Mouse (Mus musculus): ENCODE measurements around the gene Pygo2. TPM values are rescaled to one million over a fixed set of nuclear protein-coding genes. Genes with fewer than 3 reads are reported as not detected.
"Not testable (repeated sequence)": the region's sequence is repeated elsewhere in the genome, so short reads cannot be mapped to it uniquely, and the experiment has no call there.

Gene Pygo2
- polyA plus RNA-seq, 1 experiment from 2014 or later: 7.7 TPM

DNA sequence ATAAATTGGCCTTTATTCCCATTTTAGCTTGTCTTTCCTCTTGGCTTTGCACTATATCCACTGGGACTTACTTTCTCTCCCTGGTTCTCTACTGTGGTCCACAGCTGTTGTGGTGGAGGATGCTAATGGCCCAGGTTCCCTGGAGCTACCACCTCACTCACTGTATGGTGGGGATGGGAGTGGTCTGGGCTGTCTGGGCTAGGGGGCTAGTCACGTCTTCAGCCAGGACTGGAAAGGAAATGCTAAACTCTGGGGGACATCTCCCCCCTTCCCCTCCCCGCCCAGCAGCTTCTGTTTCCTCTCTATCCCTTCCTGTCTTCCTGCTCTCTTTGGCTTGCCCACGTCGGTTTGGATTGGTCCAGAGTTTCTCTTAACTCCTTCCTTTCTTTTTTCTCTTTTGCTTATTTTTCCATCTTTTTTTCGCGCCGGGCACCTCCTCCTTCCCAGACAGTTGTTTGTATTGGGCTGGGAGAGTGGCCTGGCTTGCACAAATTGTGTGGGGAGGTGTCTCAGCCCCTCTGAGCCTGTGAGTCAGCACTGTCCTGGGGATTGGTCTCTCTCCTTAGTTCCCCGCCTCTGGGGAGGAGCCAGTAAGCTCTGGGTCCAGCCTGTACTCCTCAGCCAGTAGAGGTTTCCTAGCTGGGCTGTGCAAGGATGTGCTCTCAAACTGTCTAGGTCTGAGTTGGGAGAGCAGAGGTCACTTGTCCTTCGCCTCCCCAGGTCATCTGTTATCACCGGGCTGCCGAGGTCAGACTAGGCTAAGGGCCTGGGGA lies 8.8 kb upstream of the Pygo2 start:
- no peak overlapping the region; the same call in 1 of the 2 replicates for H3K4me3 ChIP-seq (ENCODE audit: inconsistent target)
- peaks cover 74% of the 10 kb centered on the region for H3K79me2 ChIP-seq (ENCODE audit: inconsistent target)
- 18% methylated on average over 9 of the region's 11 CpGs for WGBS (ENCODE audit: missing documents)
- peaks cover 25% of the 10 kb centered on the region for H3K36me3 ChIP-seq (ENCODE audit: inconsistent target)
- peak overlapping the region; percentile 33 for H3K27ac ChIP-seq

DNA sequence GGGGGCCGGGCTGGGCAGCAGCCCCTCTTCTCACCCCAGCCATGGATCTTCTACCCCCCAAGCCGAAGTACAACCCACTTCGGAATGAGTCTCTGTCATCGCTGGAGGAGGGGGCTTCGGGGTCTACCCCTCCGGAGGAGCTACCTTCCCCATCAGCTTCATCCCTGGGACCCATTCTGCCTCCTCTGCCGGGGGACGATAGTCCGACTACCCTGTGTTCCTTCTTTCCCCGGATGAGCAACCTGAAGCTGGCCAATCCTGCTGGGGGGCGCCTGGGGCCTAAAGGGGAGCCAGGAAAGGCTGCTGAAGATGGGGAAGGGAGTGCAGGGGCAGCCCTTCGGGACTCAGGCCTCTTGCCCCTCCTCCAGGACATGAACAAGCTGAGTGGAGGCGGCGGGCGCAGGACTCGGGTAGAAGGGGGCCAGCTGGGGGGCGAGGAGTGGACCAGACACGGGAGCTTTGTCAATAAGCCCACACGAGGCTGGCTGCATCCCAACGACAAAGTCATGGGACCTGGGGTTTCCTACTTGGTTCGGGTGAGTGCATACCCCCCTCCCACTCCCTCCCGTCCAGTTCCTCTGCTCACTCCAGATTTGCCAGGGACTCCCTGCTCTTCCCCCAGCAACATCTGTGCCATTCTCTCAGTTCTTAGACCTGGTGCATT lies 8.1 kb upstream of the Pygo2 start:
- WGBS (ENCODE audit: missing documents): 33% methylated on average over 17 of the region's 22 CpGs
- Histone ChIP-seq H3K79me2 (ENCODE audit: inconsistent target) (peaks cover 66% of the 10 kb centered on the region), H3K4me3 (ENCODE audit: inconsistent target) (no peak overlapping the region; the same call in 1 of the 2 replicates), H3K36me3 (ENCODE audit: inconsistent target) (peaks cover 32% of the 10 kb centered on the region), H3K27ac (peak overlapping the region; percentile 33)

DNA sequence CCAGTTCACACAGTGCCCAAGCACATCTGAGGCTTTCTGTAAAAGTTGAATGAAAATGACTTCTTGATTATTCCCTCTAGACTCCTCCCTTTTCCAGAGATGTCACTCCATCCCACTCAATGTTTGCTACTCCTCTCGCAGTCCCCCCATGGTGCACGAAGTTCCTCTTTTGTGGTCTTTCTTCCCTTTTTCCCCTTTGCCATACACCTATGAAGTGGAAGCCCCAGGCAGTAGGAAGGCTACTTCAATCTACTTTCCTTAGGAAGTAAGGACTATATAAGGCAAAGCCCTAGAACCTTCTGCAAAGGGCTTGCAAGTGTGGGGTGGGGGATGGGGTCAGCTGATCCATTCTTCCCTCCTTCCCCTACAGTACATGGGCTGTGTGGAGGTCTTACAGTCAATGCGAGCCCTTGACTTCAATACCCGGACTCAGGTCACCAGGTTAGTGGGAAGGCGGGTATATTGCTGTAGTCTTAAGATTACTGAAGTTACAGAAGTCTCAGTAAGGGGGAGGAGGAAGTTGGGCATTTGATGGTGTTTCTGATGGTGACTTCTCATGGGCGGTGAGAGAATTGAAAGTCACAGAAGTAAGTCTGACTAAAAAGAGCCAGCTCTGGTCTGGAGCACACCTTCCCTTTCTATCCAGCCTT lies 7.3 kb upstream of the Pygo2 start:
- WGBS (ENCODE audit: missing documents): 35% methylated on average over 6 of the region's 6 CpGs
- Histone ChIP-seq H3K4me3 (ENCODE audit: inconsistent target) (no peak overlapping the region), H3K27ac (0 out of 2 replicates have a peak overlapping the region, but pooled peaks have one; percentile 10), H3K36me3 (ENCODE audit: inconsistent target) (peaks cover 39% of the 10 kb centered on the region), H3K79me2 (ENCODE audit: inconsistent target) (peaks cover 59% of the 10 kb centered on the region)

DNA sequence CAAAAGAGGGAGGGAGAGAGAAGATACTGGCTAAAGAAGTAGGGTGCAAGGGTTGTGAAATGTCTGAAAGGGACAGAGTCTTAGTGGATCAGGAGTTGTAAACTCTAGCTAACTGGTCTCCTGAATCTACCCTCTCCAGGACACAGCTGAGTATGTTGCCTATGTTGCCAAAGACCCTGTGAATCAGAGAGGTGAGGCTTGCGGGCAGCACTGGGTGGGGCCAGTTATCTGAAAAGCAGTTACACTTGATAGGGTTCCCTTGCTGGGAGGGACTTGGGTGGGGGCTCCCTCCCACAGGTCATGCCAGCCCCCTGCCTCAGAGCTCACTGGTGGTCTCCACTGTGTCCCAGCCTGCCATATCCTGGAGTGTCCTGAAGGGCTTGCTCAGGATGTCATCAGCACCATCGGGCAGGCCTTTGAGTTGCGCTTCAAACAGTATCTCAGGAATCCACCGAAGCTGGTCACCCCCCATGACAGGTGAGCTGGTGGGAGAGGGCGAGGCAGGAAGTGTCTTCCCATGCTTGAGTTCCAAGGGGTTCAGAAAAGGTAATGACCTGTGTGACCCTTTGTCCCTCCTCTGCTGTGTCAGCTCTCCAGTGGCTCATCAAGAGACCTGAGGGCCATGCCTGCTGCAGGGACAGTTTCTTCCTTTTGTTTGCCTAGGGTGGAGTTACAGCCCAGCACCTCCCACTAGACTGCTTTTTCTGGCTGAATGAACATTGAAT lies 5.4 kb upstream of the Pygo2 start:
- peaks cover 43% of the 10 kb centered on the region for H3K36me3 ChIP-seq (ENCODE audit: inconsistent target)
- WGBS (ENCODE audit: missing documents): 92% methylated on average over 5 of the region's 5 CpGs
- no peak overlapping the region for H3K27ac ChIP-seq
- peaks cover 47% of the 10 kb centered on the region for H3K79me2 ChIP-seq (ENCODE audit: inconsistent target)
- no peak overlapping the region for H3K4me3 ChIP-seq (ENCODE audit: inconsistent target)

DNA sequence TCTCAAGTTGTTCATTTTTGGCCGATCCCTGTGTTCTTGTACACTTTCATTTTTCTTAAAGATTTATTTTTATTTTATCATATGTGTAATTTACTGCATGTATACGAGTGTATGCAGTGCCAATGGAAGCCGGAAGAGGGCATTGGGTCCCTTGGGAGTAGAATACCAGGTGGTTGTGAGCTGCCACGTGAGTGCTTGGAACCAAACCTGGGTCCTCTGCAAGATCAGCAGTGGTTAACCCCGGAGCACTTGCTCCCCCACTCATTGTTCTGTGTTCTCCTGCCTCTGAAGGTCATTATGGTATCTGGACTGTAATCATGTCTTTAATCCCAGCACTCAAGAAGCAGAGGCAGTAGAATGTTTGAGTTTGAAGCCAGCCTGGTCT lies 4.9 kb upstream of the Pygo2 start:
- Histone ChIP-seq H3K79me2 (ENCODE audit: inconsistent target) (peaks cover 41% of the 10 kb centered on the region), H3K4me3 (ENCODE audit: inconsistent target) (no peak overlapping the region), H3K27ac (no peak overlapping the region), H3K36me3 (ENCODE audit: inconsistent target) (peaks cover 43% of the 10 kb centered on the region)
- WGBS (ENCODE audit: missing documents): 92% methylated on average over 4 of the region's 5 CpGs

DNA sequence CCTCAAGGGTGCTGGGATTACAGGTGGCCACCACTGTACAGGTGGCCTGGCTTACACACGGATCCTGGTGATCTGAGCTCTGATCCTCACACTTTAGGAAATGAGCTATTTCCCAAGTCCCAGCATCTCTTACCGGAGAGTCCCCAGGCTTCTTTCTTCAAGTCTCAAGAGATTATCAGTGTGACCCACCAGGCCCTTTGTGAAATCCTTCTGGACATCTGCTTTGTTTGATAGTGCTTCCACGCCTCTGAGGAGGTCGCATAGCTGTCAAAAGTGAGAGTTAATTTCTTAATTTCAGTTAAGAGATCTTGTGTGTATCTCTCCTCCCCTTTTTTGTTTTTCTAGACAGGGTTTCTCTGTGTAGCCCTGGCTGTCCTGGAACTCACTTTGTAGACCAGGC lies 4.1 kb upstream of the Pygo2 start:
- no peak overlapping the region for H3K4me3 ChIP-seq (ENCODE audit: inconsistent target)
- peaks cover 38% of the 10 kb centered on the region for H3K79me2 ChIP-seq (ENCODE audit: inconsistent target)
- peaks cover 43% of the 10 kb centered on the region for H3K36me3 ChIP-seq (ENCODE audit: inconsistent target)
- H3K27ac ChIP-seq: no peak overlapping the region
- WGBS (ENCODE audit: missing documents): 97% methylated on average over 4 of the region's 4 CpGs

DNA sequence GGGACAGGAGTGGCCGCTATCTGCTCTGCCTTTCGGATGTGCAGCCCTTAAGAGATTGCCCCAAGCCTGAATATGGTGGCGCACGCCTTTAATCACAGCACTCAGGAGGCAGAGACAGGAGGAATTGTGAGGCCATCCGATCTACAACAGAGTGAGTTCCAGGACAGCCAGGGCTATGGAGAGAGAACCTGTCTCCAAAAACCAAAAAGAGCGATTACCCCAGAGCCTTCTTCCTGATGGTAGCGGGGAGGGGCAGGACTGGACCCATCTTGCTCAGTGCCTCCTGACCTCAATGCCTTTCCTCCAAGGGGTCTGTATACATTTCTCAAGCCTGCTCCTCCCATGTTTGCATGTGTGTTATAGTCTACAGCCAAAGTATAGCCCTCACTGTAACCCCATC lies 993 bp upstream of the Pygo2 start:
- Histone ChIP-seq H3K36me3 (ENCODE audit: inconsistent target) (peaks cover 51% of the 10 kb centered on the region), H3K79me2 (ENCODE audit: inconsistent target) (peaks cover 38% of the 10 kb centered on the region)
- not testable (repeated sequence) for H3K27ac ChIP-seq; H3K4me3 ChIP-seq (ENCODE audit: inconsistent target)
- WGBS (ENCODE audit: missing documents): 100% methylated on average over 3 of the region's 7 CpGs

DNA sequence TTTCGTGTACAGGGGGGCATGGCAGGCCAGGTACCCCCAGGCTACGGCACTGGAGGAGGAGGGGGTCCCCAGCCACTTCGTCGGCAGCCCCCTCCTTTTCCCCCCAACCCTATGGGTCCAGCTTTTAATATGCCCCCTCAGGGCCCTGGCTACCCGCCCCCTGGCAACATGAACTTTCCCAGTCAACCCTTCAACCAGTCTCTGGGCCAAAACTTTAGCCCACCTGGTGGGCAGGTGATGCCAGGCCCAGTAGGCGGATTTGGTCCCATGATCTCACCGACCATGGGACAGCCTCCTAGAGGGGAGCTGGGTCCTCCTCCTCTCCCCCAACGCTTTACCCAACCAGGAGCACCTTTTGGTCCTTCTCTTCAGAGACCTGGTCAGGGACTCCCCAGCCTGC lies 2.6 kb downstream of the Pygo2 start:
- WGBS (ENCODE audit: missing documents): 95% methylated on average over 8 of the region's 8 CpGs
- Histone ChIP-seq H3K4me3 (ENCODE audit: inconsistent target) (no peak overlapping the region), H3K79me2 (ENCODE audit: inconsistent target) (peaks cover 27% of the 10 kb centered on the region), H3K36me3 (ENCODE audit: inconsistent target) (peaks cover 19% of the 10 kb centered on the region; the same call in 1 of the 2 replicates), H3K27ac (no peak overlapping the region)

DNA sequence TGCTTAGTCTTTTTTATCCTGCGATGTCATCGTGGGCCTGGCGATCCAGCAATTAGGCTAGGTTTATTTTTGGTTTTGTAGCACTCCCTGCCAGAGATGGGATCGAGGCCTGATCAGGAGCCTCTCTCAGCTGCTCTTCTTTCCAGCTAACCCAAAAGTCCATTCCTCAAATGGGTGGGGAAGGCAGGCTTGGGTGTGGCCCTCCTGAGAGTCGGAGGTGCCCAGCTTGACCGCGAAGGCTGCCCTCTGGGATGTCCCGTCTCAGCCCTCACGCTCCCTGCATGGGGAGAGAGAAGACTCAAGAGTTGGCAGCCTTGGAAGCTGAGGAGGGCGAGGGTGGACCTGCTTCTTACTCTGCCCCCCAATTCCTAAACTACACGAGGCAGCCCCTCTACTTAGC lies 4.5 kb downstream of the Pygo2 start:
- Histone ChIP-seq H3K4me3 (ENCODE audit: inconsistent target) (no peak overlapping the region), H3K79me2 (ENCODE audit: inconsistent target) (peaks cover 27% of the 10 kb centered on the region), H3K36me3 (ENCODE audit: inconsistent target) (peaks cover 15% of the 10 kb centered on the region; the same call in 1 of the 2 replicates), H3K27ac (no peak overlapping the region)
- WGBS (ENCODE audit: missing documents): 97% methylated on average over 11 of the region's 11 CpGs

DNA sequence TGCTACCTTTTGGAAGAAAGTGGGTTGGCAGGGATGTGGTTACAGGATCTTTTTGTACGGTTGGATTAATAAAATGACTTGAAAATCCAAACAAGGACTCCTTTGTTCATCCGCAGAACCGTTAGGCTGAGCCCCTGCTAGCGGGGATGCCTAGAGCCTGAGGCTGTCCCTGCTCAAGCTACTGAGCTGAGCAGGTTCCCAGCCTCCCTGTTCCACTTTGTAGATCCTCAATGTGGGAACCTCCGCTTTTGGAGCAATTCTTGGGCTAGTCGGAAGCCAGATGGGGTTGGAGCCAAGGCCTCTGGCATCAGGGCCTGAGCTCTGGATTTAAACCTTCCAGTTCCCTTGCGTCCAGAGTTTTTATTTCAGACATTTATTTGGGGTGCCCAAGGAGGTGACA lies 5.0 kb downstream of the Pygo2 start:
- no peak overlapping the region for H3K4me3 ChIP-seq (ENCODE audit: inconsistent target)
- peaks cover 15% of the 10 kb centered on the region; the same call in 1 of the 2 replicates for H3K36me3 ChIP-seq (ENCODE audit: inconsistent target)
- H3K79me2 ChIP-seq (ENCODE audit: inconsistent target): peaks cover 27% of the 10 kb centered on the region
- no peak overlapping the region for H3K27ac ChIP-seq
- 92% methylated on average over 6 of the region's 7 CpGs for WGBS (ENCODE audit: missing documents)

DNA sequence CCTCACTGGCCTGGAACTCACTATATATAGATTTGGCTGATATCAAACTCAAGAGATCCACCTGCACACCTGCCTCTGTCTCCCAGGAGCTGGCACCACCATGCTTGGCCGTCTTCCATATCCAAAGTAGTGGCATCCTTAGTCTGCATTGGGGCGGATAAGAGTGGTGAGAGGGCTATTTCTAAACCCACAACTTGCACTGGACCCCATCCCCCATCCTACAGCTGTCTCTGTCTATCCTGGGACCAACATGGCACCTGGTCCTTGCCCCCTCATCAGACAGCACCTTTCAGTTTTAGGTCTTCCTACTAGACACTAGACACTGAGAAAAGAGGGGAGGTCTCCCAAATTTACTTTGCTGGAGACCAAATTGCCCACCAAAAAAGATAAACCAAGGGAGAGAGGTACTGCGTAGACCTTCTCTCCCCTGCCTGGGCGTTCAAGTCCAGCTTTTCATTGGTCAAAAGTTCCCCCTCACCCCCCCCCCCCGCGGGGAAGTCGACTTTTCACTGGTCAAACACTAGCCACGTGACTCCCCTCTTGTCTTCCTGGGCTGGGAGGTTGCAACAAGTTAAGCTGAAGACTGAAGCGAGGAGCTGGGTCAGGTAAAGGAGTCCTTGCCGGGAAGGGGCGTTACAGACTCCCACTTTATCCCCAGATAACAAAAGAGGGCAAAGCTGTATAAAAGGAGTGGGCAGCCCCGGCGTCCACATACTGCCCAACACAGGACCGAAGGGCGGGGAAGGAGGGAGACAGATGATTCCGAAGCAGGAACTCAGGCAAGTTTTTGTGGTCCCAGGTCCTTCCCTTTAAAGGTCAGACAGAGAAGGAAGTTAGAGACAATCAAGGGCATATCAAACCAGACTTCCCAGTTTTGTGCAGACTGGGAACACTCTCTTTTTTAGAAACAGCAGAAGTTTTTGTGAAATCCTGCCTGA lies 6.4 kb downstream of the Pygo2 start, which contains the start of gene Pbxip1:
Pbxip1 (plus strand) TSS at position 531 of the 938 bp plus-strand sequence.
- 16% methylated on average over 15 of the region's 16 CpGs for WGBS (ENCODE audit: missing documents)

DNA sequence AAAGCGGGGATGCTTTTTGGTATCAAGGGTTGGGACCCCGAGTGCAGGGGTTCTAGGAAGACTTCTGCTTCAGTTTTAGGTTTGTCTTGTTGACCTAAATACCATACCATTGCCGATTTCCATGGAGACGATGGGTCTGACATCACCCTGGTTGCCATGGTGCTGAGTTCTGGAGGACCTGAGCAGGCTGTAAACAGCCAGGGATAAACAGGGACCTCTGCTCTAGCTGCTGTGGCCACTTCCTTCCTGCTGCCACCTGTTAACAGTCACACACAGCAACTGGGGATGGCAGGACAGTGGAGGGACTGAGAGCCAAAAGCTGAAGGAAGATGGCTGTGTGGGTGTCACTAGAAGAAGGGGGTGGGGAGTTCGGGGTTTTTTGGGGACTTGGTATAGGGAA lies 7.3 kb downstream of the Pygo2 start:
- Histone ChIP-seq H3K4me3 (ENCODE audit: inconsistent target) (peak overlapping the region; percentile 30), H3K36me3 (ENCODE audit: inconsistent target) (peaks cover 14% of the 10 kb centered on the region; the same call in 1 of the 2 replicates), H3K27ac (peak overlapping the region; percentile 25; the same call in 1 of the 2 replicates), H3K79me2 (ENCODE audit: inconsistent target) (peaks cover 9% of the 10 kb centered on the region)
- 8% methylated on average over 5 of the region's 5 CpGs for WGBS (ENCODE audit: missing documents)

More for the DNA sequence above, 6.4 kb downstream of the Pygo2 start, which contains the start of gene Pbxip1:
- Histone ChIP-seq H3K27ac (peak within 1 kb of the TSS; percentile 25), H3K79me2 (ENCODE audit: inconsistent target) (peaks cover 18% of the 10 kb centered on the region), H3K4me3 (ENCODE audit: inconsistent target) (peak within 1 kb of the TSS; percentile 30), H3K36me3 (ENCODE audit: inconsistent target) (peaks cover 15% of the 10 kb centered on the region; the same call in 1 of the 2 replicates)

DNA sequence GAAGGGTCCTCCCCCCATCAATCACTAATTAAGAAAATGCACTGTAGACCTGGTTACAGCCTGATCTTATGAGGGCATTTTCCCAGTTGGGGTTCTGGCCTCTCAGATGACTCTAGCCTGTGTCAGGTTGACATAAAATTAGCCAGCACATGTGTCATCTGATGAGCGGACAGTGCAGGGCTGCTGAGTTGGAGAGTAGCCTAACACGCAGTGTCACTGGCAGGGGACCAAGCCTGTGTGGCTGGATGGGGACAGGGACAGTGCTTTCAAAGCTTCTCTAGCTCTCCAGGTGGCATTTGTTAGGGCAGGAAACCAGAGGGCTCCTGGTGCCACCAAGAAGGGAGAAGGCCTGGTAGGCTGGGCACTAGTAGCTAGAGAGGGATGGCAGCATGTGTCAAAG lies 10.7 kb downstream of the Pygo2 start:
- no peak overlapping the region for H3K27ac ChIP-seq
- 0 out of 2 replicates have a peak, but pooled peaks cover 4% of the 10 kb centered on the region for H3K36me3 ChIP-seq (ENCODE audit: inconsistent target)
- H3K4me3 ChIP-seq (ENCODE audit: inconsistent target): no peak overlapping the region
- 93% methylated on average over 2 of the region's 2 CpGs for WGBS (ENCODE audit: missing documents)
- H3K79me2 ChIP-seq (ENCODE audit: inconsistent target): no peaks in the 10 kb centered on the region

Data from macrophage (primary cell).